Mouse (Mus musculus) midbrain, postnatal 0 days (tissue): ENCODE results near the gene Exph5. TPM values are rescaled to one million over a fixed set of nuclear protein-coding genes. Genes with fewer than 3 reads are reported as not detected.
A peak's percentile ranks its signal among the peaks of the same experiment; 100 is the strongest.

Experiments used
- ATAC-seq: fragments of 200-750 bp; cut with Nextera tagmentation; 2 replicates; pipeline ENCODE4 v1.8.0; 2017; ENCODE audit warnings: moderate number of reproducible peaks, mild to moderate bottlenecking, moderate TSS enrichment, moderate library complexity; ENCODE audit not compliant: low FRiP score
- DNase-seq: peaks from one replicate; pipeline ENCODE4 v3.0.0-alpha.2; 2015; ENCODE audit warnings: low spot score
- H3K27ac ChIP-seq: fragments of 300-500 bp; sonication (generic); 2 replicates; pipeline ENCODE4 v1.5.1; 2014; ENCODE audit warnings: low read depth, mild to moderate bottlenecking, low read length, mixed read lengths
- H3K27me3 ChIP-seq: fragments of 300-500 bp; sonication (generic); 2 replicates; pipeline ENCODE4 v1.6.1; 2014; ENCODE audit warnings: low read length, control low read depth, mixed read lengths; ENCODE audit not compliant: insufficient read depth
- H3K36me3 ChIP-seq: fragments of 300-500 bp; sonication (generic); 2 replicates; pipeline ENCODE4 v1.6.1; 2014; ENCODE audit warnings: low read length, control low read depth, mixed read lengths; ENCODE audit not compliant: insufficient read depth
- H3K4me1 ChIP-seq: fragments of 300-500 bp; sonication (generic); 2 replicates; pipeline ENCODE4 v1.6.1; 2014; ENCODE audit warnings: mild to moderate bottlenecking, control low read depth, antibody characterized with exemption, low read length, mixed read lengths; ENCODE audit not compliant: insufficient read depth
- H3K4me2 ChIP-seq: fragments of 300-500 bp; sonication (generic); 2 replicates; pipeline ENCODE4 v1.6.1; 2014; ENCODE audit warnings: low read depth, mild to moderate bottlenecking, low read length, mixed read lengths; ENCODE audit not compliant: poor library complexity, severe bottlenecking
- H3K4me3 ChIP-seq: fragments of 300-500 bp; sonication (generic); 2 replicates; pipeline ENCODE4 v1.5.1; 2014; ENCODE audit warnings: low read depth, mild to moderate bottlenecking, low read length, moderate library complexity
- H3K9ac ChIP-seq: fragments of 300-500 bp; sonication (generic); replicated peaks from 2 replicates; pipeline ENCODE4 v1.6.1; 2014; ENCODE audit warnings: mild to moderate bottlenecking, low read length, moderate library complexity, mixed read lengths; ENCODE audit not compliant: poor library complexity, severe bottlenecking
- H3K9me3 ChIP-seq: fragments of 300-500 bp; sonication (generic); 2 replicates; pipeline ENCODE4 v1.6.1; 2016; ENCODE audit warnings: low read length, control low read depth
- CTCF ChIP-seq: IDR thresholded peaks from 2 replicates; pipeline ENCODE4 v1.5.1; 2016; ENCODE audit warnings: antibody characterized with exemption, mild to moderate bottlenecking
- WGBS: fragments of 180-500 bp; shearing (Covaris S2); extraction: QIAGEN DNeasy Blood & Tissue Kit; methylation state at CpG from one replicate; pipeline ENCODE4 v1.1.7; 2014; 5-methylcytosine and 5-hydroxymethylcytosine counted together
- polyA plus RNA-seq: library from polyadenylated mRNA; unstranded; fragments of >200 nt; fragmentation: Nextera tagmentation; extraction: Ambion mirVana; gene quantifications from 2 replicates; pipeline ENCODE4 v1.2.1, GENCODE M21; 2015
- total RNA-seq: library from RNA; depleted of rRNA; stranded (reverse); fragments of >200 nt; gene quantifications from 2 replicates; pipeline ENCODE4 v1.2.3, GENCODE M21; 2014; rRNA removed

Exph5 gene
- 1.1 and 1.3 TPM in 2 replicates for total RNA-seq
- polyA plus RNA-seq = 0.16 and 0.20 TPM in 2 replicates

GRCm38 (mm10) chr9:53301269-53301720 lies at the start of gene Exph5:
Gene Exph5 (plus strand): TSS chr9:53301670.
- Histone ChIP-seq H3K27ac (no peak within 1 kb of the TSS), H3K4me1 (peaks cover 9% of the 10 kb centered on the region; the same call in 1 of the 2 replicates), H3K4me2 (peak within 1 kb of the TSS; percentile 98), H3K4me3 (peak within 1 kb of the TSS; percentile 43), H3K9ac (peak within 1 kb of the TSS; percentile 44), H3K27me3 (peaks cover 5% of the 10 kb centered on the region; the same call in 1 of the 2 replicates), H3K9me3 (no peaks in the 10 kb centered on the region), H3K36me3 (no peaks in the 10 kb centered on the region)
- peak; percentile 60 for DNase-seq
- TF ChIP-seq CTCF = no peak
- no peak for ATAC-seq
- WGBS = 0% methylated on average over 11 of the region's 11 CpGs

GRCm38 (mm10) chr9:53254368-53254767 lies 47.1 kb upstream of the Exph5 start:
- ATAC-seq (no peak), DNase-seq (peak; percentile 89)
- H3K4me1 ChIP-seq = no peaks in the 10 kb centered on the region
- no peak overlapping the region for H3K27ac ChIP-seq
- no peak overlapping the region for H3K9ac ChIP-seq
- WGBS = 9% methylated on average over 4 of the region's 4 CpGs
- no peaks in the 10 kb centered on the region for H3K9me3 ChIP-seq
- TF ChIP-seq CTCF = peak; percentile 94
- H3K4me3 ChIP-seq = no peak overlapping the region
- no peak overlapping the region for H3K4me2 ChIP-seq
- no peaks in the 10 kb centered on the region for H3K36me3 ChIP-seq
- no peaks in the 10 kb centered on the region for H3K27me3 ChIP-seq

GRCm38 (mm10) chr9:53256690-53257305 lies 44.7 kb upstream of the Exph5 start:
- ATAC-seq = no peak
- no peaks in the 10 kb centered on the region for H3K9me3 ChIP-seq
- no peaks in the 10 kb centered on the region for H3K27me3 ChIP-seq
- H3K36me3 ChIP-seq = no peaks in the 10 kb centered on the region
- TF ChIP-seq CTCF = no peak
- H3K9ac ChIP-seq = no peak overlapping the region
- no peaks in the 10 kb centered on the region for H3K4me1 ChIP-seq
- no peak overlapping the region for H3K27ac ChIP-seq
- 85% methylated on average over 4 of the region's 4 CpGs for WGBS
- H3K4me2 ChIP-seq = no peak overlapping the region
- no peak overlapping the region for H3K4me3 ChIP-seq
- DNase-seq = no peak

GRCm38 (mm10) chr9:53257772-53258171 lies 43.7 kb upstream of the Exph5 start:
- 9% methylated on average over 3 of the region's 3 CpGs for WGBS
- DNase-seq = no peak
- H3K4me1 ChIP-seq = no peaks in the 10 kb centered on the region

GRCm38 (mm10) chr9:53258199-53258598 lies 43.3 kb upstream of the Exph5 start:
- no peaks in the 10 kb centered on the region for H3K9me3 ChIP-seq
- H3K9ac ChIP-seq = no peak overlapping the region
- H3K36me3 ChIP-seq = no peaks in the 10 kb centered on the region
- H3K27me3 ChIP-seq = no peaks in the 10 kb centered on the region
- H3K4me3 ChIP-seq = no peak overlapping the region
- H3K27ac ChIP-seq = no peak overlapping the region
- no peak for TF ChIP-seq CTCF
- H3K4me2 ChIP-seq = no peak overlapping the region
- WGBS = 43% methylated on average over 6 of the region's 6 CpGs
- no peak for ATAC-seq
- DNase-seq = no peak
- no peaks in the 10 kb centered on the region for H3K4me1 ChIP-seq

More at GRCm38 (mm10) chr9:53257772-53258171, 43.7 kb upstream of the Exph5 start:
- ATAC-seq = no peak
- H3K9ac ChIP-seq = no peak overlapping the region
- H3K36me3 ChIP-seq = no peaks in the 10 kb centered on the region
- no peak for TF ChIP-seq CTCF
- no peak overlapping the region for H3K4me3 ChIP-seq
- H3K4me2 ChIP-seq = no peak overlapping the region
- H3K27ac ChIP-seq = no peak overlapping the region
- no peaks in the 10 kb centered on the region for H3K9me3 ChIP-seq
- H3K27me3 ChIP-seq = no peaks in the 10 kb centered on the region

DNA sequence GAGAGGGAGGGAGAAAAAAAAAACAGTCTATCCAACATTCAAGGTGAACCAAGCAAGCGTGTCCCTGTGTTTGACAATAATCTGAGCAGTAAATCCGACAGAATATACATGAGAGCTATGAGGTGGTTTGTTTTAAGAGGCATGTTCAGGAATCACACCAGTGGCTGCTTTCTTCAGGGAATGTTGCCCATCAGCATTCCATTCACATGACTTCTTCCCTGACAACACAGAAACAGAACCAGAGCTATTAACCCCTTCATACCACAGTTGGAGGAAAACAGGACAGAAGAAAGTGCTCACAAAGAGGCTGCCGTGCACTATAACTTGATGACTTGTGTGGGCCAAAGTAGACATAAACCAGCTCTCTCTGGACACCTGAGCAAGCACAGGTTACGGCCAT lies 37.1 kb upstream of the Exph5 start:
- Histone ChIP-seq H3K9me3 (no peaks in the 10 kb centered on the region), H3K36me3 (no peaks in the 10 kb centered on the region), H3K27me3 (no peaks in the 10 kb centered on the region), H3K4me3 (no peak overlapping the region), H3K4me1 (no peaks in the 10 kb centered on the region), H3K27ac (no peak overlapping the region), H3K9ac (no peak overlapping the region), H3K4me2 (no peak overlapping the region)
- TF ChIP-seq CTCF = no peak
- ATAC-seq (no peak), DNase-seq (peak; percentile 5)
- WGBS = 72% methylated on average over 4 of the region's 4 CpGs
